Mouse (Mus musculus) stomach, embryonic 14.5 days (tissue): ENCODE measurements around the gene Eps8. TPM values are rescaled to one million over a fixed set of nuclear protein-coding genes. Genes with fewer than 3 reads are reported as not detected.

Experiments
- ATAC-seq: fragments of 200-750 bp; cut with Nextera tagmentation; 2 replicates; pipeline ENCODE4 v1.8.0; 2017; ENCODE audit warnings: low read depth, moderate TSS enrichment; ENCODE audit not compliant: insufficient number of reproducible peaks, insufficient read depth, low FRiP score
- H3K27ac ChIP-seq: fragments of 300-500 bp; sonication (generic); 2 replicates; pipeline ENCODE4 v1.5.1; 2014; ENCODE audit warnings: mild to moderate bottlenecking, low read length, moderate library complexity, mixed read lengths
- H3K27me3 ChIP-seq: fragments of 300-500 bp; sonication (generic); 2 replicates; pipeline ENCODE4 v1.6.1; 2014; ENCODE audit warnings: low read length, control low read depth, mixed read lengths; ENCODE audit not compliant: control insufficient read depth, insufficient read depth
- H3K36me3 ChIP-seq: fragments of 300-500 bp; sonication (generic); 2 replicates; pipeline ENCODE4 v1.6.1; 2014; ENCODE audit warnings: mild to moderate bottlenecking, control low read depth, low read length, moderate library complexity, mixed read lengths; ENCODE audit not compliant: control insufficient read depth, insufficient read depth
- H3K4me1 ChIP-seq: fragments of 300-500 bp; sonication (generic); 2 replicates; pipeline ENCODE4 v1.6.1; 2014; ENCODE audit warnings: low read length, control low read depth, mixed read lengths; ENCODE audit not compliant: control insufficient read depth, insufficient read depth
- H3K4me2 ChIP-seq: fragments of 300-500 bp; sonication (generic); replicated peaks from 2 replicates; pipeline ENCODE4 v1.6.1; 2014; ENCODE audit warnings: low read depth, low read length, control low read depth
- H3K4me3 ChIP-seq: fragments of 300-500 bp; sonication (generic); 2 replicates; pipeline ENCODE4 v1.5.1; 2014; ENCODE audit warnings: low read depth, low read length, control low read depth
- H3K9ac ChIP-seq: fragments of 300-500 bp; sonication (generic); replicated peaks from 2 replicates; pipeline ENCODE4 v1.6.1; 2014; ENCODE audit warnings: low read depth, mild to moderate bottlenecking, control low read depth, low read length, moderate library complexity, mixed read lengths
- H3K9me3 ChIP-seq: fragments of 300-500 bp; sonication (generic); 2 replicates; pipeline ENCODE4 v1.6.1; 2016; ENCODE audit warnings: low read depth, low read length, control low read depth; ENCODE audit not compliant: control insufficient read depth
- whole genome bisulfite sequencing: fragments of 180-500 bp; shearing (Covaris S2); extraction: QIAGEN DNeasy Blood & Tissue Kit; methylation state at CpG from one replicate; pipeline ENCODE4 v1.1.7; 2014; 5-methylcytosine and 5-hydroxymethylcytosine counted together
- polyA plus RNA-seq: library from polyadenylated mRNA; unstranded; fragments of >200 nt; fragmentation: Nextera tagmentation; extraction: Ambion mirVana; gene quantifications from 2 replicates; pipeline ENCODE4 v1.2.1, GENCODE M21; 2014

Eps8 gene
- polyA plus RNA-seq, 1 experiment from 2014 or later = 21.6 TPM

GRCm38 (mm10) chr6:137598306-137598705, 56.4 kb downstream of the Eps8 start:
- 34% methylated on average over 7 of the region's 7 CpGs for WGBS
- H3K27ac ChIP-seq = no peak overlapping the region
- H3K27me3 ChIP-seq = no peaks in the 10 kb centered on the region
- no peaks in the 10 kb centered on the region for H3K9me3 ChIP-seq
- no peak overlapping the region for H3K9ac ChIP-seq
- no peak overlapping the region for H3K4me2 ChIP-seq
- H3K36me3 ChIP-seq = no peaks in the 10 kb centered on the region
- ATAC-seq = no peak
- H3K4me1 ChIP-seq = no peaks in the 10 kb centered on the region
- H3K4me3 ChIP-seq = no peak overlapping the region

- no peak for ATAC-seq
- H3K9ac ChIP-seq = no peak overlapping the region
- H3K9me3 ChIP-seq = no peaks in the 10 kb centered on the region
- H3K4me1 ChIP-seq = no peaks in the 10 kb centered on the region
- no peaks in the 10 kb centered on the region for H3K36me3 ChIP-seq
- no peak overlapping the region for H3K4me2 ChIP-seq
- H3K27ac ChIP-seq = no peak overlapping the region
- H3K27me3 ChIP-seq = no peaks in the 10 kb centered on the region
- WGBS = 93% methylated on average over 8 of the region's 8 CpGs
- H3K4me3 ChIP-seq = no peak overlapping the region
These were observed 57.1 kb downstream of the Eps8 start for GRCm38 (mm10) chr6:137597442-137598058.

- Histone ChIP-seq H3K4me2 (no peak overlapping the region), H3K9me3 (no peaks in the 10 kb centered on the region), H3K36me3 (no peaks in the 10 kb centered on the region), H3K4me1 (no peaks in the 10 kb centered on the region), H3K4me3 (no peak overlapping the region), H3K27ac (no peak overlapping the region), H3K9ac (no peak overlapping the region), H3K27me3 (no peaks in the 10 kb centered on the region)
- 87% methylated on average over 10 of the region's 10 CpGs for WGBS
- no peak for ATAC-seq
These were observed 62.1 kb downstream of the Eps8 start for GRCm38 (mm10) chr6:137592582-137592981.

GRCm38 (mm10) chr6:137589245-137589618, 65.4 kb downstream of the Eps8 start:
- Histone ChIP-seq H3K4me2 (no peak overlapping the region), H3K4me3 (no peak overlapping the region), H3K9me3 (no peaks in the 10 kb centered on the region), H3K9ac (no peak overlapping the region), H3K4me1 (no peaks in the 10 kb centered on the region), H3K36me3 (no peaks in the 10 kb centered on the region), H3K27ac (no peak overlapping the region), H3K27me3 (no peaks in the 10 kb centered on the region)
- WGBS = 76% methylated on average over 3 of the region's 3 CpGs
- ATAC-seq = no peak

- Histone ChIP-seq H3K27ac (no peak overlapping the region), H3K9me3 (no peaks in the 10 kb centered on the region), H3K27me3 (no peaks in the 10 kb centered on the region), H3K4me1 (no peaks in the 10 kb centered on the region), H3K4me3 (no peak overlapping the region), H3K36me3 (no peaks in the 10 kb centered on the region), H3K9ac (no peak overlapping the region), H3K4me2 (no peak overlapping the region)
- ATAC-seq = no peak
- WGBS = 71% methylated on average over 10 of the region's 10 CpGs
These were observed 66.0 kb downstream of the Eps8 start for GRCm38 (mm10) chr6:137588481-137589244.

GRCm38 (mm10) chr6:137587866-137588265, 66.8 kb downstream of the Eps8 start:
- H3K27me3 ChIP-seq = no peaks in the 10 kb centered on the region
- no peaks in the 10 kb centered on the region for H3K4me1 ChIP-seq
- no peak overlapping the region for H3K4me2 ChIP-seq
- no peak overlapping the region for H3K27ac ChIP-seq
- WGBS = 63% methylated on average over 6 of the region's 6 CpGs
- no peaks in the 10 kb centered on the region for H3K9me3 ChIP-seq
- H3K36me3 ChIP-seq = no peaks in the 10 kb centered on the region
- H3K4me3 ChIP-seq = no peak overlapping the region
- H3K9ac ChIP-seq = no peak overlapping the region
- ATAC-seq = no peak

- H3K27ac ChIP-seq = no peak overlapping the region
- no peaks in the 10 kb centered on the region for H3K36me3 ChIP-seq
- WGBS = 60% methylated on average over 4 of the region's 4 CpGs
- H3K27me3 ChIP-seq = no peaks in the 10 kb centered on the region
- ATAC-seq = no peak
- H3K9me3 ChIP-seq = no peaks in the 10 kb centered on the region
- H3K9ac ChIP-seq = no peak overlapping the region
- no peak overlapping the region for H3K4me2 ChIP-seq
- H3K4me3 ChIP-seq = no peak overlapping the region
- H3K4me1 ChIP-seq = no peaks in the 10 kb centered on the region
These were observed 69.4 kb downstream of the Eps8 start for GRCm38 (mm10) chr6:137585229-137585628.

- Histone ChIP-seq H3K9me3 (no peaks in the 10 kb centered on the region), H3K4me1 (no peaks in the 10 kb centered on the region), H3K4me3 (no peak overlapping the region), H3K36me3 (no peaks in the 10 kb centered on the region), H3K9ac (no peak overlapping the region), H3K27me3 (no peaks in the 10 kb centered on the region), H3K4me2 (no peak overlapping the region), H3K27ac (no peak overlapping the region)
- ATAC-seq = no peak
- WGBS = 84% methylated on average over 5 of the region's 5 CpGs
These were observed 71.6 kb downstream of the Eps8 start for GRCm38 (mm10) chr6:137583056-137583455.
